Mouse (Mus musculus): Measurements from ENCODE around the gene Dnmt3b.

GRCm38 (mm10) chr2:153734033-153734432, 84.8 kb downstream of the Dnmt3b start:
- no peak for TF ChIP-seq CTCF (IDR thresholded peaks at IDR 0.05; ENCODE audit: borderline replicate concordance, control insufficient read depth, extremely low read depth, insufficient read depth, low read length, poor library complexity)
- TF ChIP-seq POLR2A (IDR thresholded peaks at IDR 0.05; ENCODE audit: control insufficient read depth, extremely low read depth, insufficient read depth, low read length, poor library complexity): no peak
